Mouse (Mus musculus): Measurements from ENCODE around the gene Asic4. TPM values are rescaled to one million over a fixed set of nuclear protein-coding genes. Genes with fewer than 3 reads are reported as not detected.

Asic4 gene
- total and polyA plus RNA-seq, 3 experiments, result 0.18 to 0.19 TPM; not detected in 1

DNA sequence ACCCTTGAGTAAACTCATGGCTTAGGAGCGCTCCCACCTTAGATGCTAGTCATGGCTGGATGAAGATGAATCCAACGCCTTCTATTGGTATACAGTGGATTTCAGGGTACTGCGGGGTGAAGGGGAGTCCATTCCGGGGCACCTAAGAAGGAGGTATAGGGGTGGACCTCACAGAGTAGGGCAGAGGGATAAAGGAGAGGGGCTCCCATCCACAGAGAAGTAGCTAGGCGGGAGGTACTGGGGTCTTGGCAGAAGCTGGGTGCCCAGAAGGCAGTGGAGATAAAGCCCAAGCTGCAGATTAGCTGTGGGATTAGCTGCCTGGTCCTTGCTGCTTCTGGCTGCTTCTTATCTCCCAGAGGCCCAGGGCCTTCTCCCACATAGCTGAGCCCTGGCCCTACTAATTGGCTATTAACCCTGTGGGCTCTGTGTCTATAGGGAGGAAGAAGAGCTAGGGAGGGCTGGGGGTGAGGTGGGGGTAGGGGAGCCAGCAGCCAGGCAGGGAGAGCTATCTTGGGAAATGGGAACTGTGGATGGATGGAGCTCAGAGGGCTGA is 13.5 kb downstream of the Asic4 start:
- Histone ChIP-seq H3K4me3 (ENCODE audit: control insufficient read depth in 1 of 2, insufficient read depth in 1 of 2, low read depth in 2 of 2, low read length in 2 of 2) (no peak overlapping the region), H3K4me1 (ENCODE audit: control insufficient read depth in 1 of 2, insufficient read depth in 2 of 2, low read length in 2 of 2) (peaks cover 13 to 30% of the 10 kb centered on the region in 2 experiments), H3K9me3 (replicated peaks; ENCODE audit: insufficient read depth, low read length) (no peaks in the 10 kb centered on the region), H3K27me3 (ENCODE audit: control insufficient read depth in 1 of 2, insufficient read depth in 2 of 2, low read length in 2 of 2) (no peaks in the 10 kb centered on the region), H3K79me2 (ENCODE audit: control insufficient read depth, insufficient read depth, low read length, poor library complexity) (no peaks in the 10 kb centered on the region), H3K36me3 (ENCODE audit: control insufficient read depth in 1 of 2, insufficient read depth in 2 of 2, low read length in 2 of 2) (peaks cover 0 to 19% of the 10 kb centered on the region in 2 experiments; a peak in 2 of 4 replicates), H3K9ac (ENCODE audit: control insufficient read depth, low read depth, low read length, poor library complexity, severe bottlenecking) (no peak overlapping the region), H3K27ac (ENCODE audit: control insufficient read depth, low read depth, low read length) (peak overlapping the region; percentile 42)
- DNase-seq (ENCODE audit: low read depth, low spot score), result peak; percentile 63
- no peak for TF ChIP-seq UBTF (IDR thresholded peaks at IDR 0.05; ENCODE audit: borderline replicate concordance, insufficient read depth, low read depth, low read length)
- TF ChIP-seq POLR2A (IDR thresholded peaks at IDR 0.05; ENCODE audit: control insufficient read depth in 1 of 2, insufficient read depth in 1 of 2, low read depth in 1 of 2, low read length in 2 of 2, poor library complexity in 1 of 2), result no peak
- no peak for TF ChIP-seq MAX (IDR thresholded peaks at IDR 0.05; ENCODE audit: low read length)
- no peak for TF ChIP-seq ZMIZ1 (IDR thresholded peaks at IDR 0.05; ENCODE audit: low read depth, low read length)
- TF ChIP-seq NELFE (IDR thresholded peaks at IDR 0.05; ENCODE audit: low read depth, low read length), result no peak
- no peak for TF ChIP-seq TBP (IDR thresholded peaks at IDR 0.05; ENCODE audit: low read depth, low read length)
- TF ChIP-seq EP300 (IDR thresholded peaks at IDR 0.05; ENCODE audit: low read depth in 1 of 2, low read length in 2 of 2), result peak; percentile 88 to 90
- no peak for TF ChIP-seq CHD1 (IDR thresholded peaks at IDR 0.05; ENCODE audit: low read depth, low read length)
- TF ChIP-seq HCFC1 (IDR thresholded peaks at IDR 0.05; ENCODE audit: low read depth, low read length), result 0 out of 2 replicates have a peak, but pooled peaks have one; percentile 16
- no peak for TF ChIP-seq JUND (IDR thresholded peaks at IDR 0.05; ENCODE audit: low read depth, low read length)
- no peak for TF ChIP-seq USF1 (IDR thresholded peaks at IDR 0.05; ENCODE audit: low read depth, low read length)
- no peak for TF ChIP-seq E2F4 (IDR thresholded peaks at IDR 0.05; ENCODE audit: borderline replicate concordance, low read depth, low read length)
- TF ChIP-seq MYB (IDR thresholded peaks at IDR 0.05; ENCODE audit: low read depth, low read length), result no peak
- TF ChIP-seq POLR2AphosphoS2 (IDR thresholded peaks at IDR 0.05; ENCODE audit: low read length), result no peak
- TF ChIP-seq TAL1 (IDR thresholded peaks at IDR 0.05; ENCODE audit: low read length), result peak; percentile 82
- TF ChIP-seq ETS1 (IDR thresholded peaks at IDR 0.05; ENCODE audit: low read depth, low read length), result no peak; the same call in 1 of the 2 replicates
- no peak for TF ChIP-seq GABPA (IDR thresholded peaks at IDR 0.05; ENCODE audit: low read depth, low read length)
- no peak for TF ChIP-seq MAFK (IDR thresholded peaks at IDR 0.05; ENCODE audit: borderline replicate concordance, low read depth, low read length)
- no peak for TF ChIP-seq ZKSCAN1 (IDR thresholded peaks at IDR 0.05; ENCODE audit: low read depth, low read length)
- peak; percentile 94 for TF ChIP-seq GATA1 (IDR thresholded peaks at IDR 0.05; ENCODE audit: low read depth, low read length)
- TF ChIP-seq MEF2A (IDR thresholded peaks at IDR 0.05; ENCODE audit: extremely low read depth, insufficient replicate concordance, low read depth, low read length, poor library complexity, severe bottlenecking), result no peak
- TF ChIP-seq TCF12 (IDR thresholded peaks at IDR 0.05; ENCODE audit: low read depth, low read length), result peak; percentile 92
- TF ChIP-seq RCOR1 (IDR thresholded peaks at IDR 0.05; ENCODE audit: low read depth, low read length), result peak; percentile 71; the same call in 1 of the 2 replicates
- no peak for TF ChIP-seq CTCF (IDR thresholded peaks at IDR 0.05 in 2 of 3, conservative IDR thresholded peaks at IDR 0.05 in 1 of 3; ENCODE audit: control insufficient read depth in 1 of 3, insufficient read depth in 1 of 3, low read depth in 2 of 3, low read length in 3 of 3, poor library complexity in 1 of 3, severe bottlenecking in 1 of 3)
- no peak for TF ChIP-seq POLR2AphosphoS5 (IDR thresholded peaks at IDR 0.05; ENCODE audit: borderline replicate concordance, low read depth, low read length)
- TF ChIP-seq CHD2 (IDR thresholded peaks at IDR 0.05; ENCODE audit: low read length), result no peak
- no peak for TF ChIP-seq MXI1 (IDR thresholded peaks at IDR 0.05; ENCODE audit: low read depth, low read length)
- TF ChIP-seq ELF1 (IDR thresholded peaks at IDR 0.05; ENCODE audit: low read depth, low read length), result no peak
- no peak for TF ChIP-seq SMC3 (IDR thresholded peaks at IDR 0.05; ENCODE audit: low read depth, low read length)
- TF ChIP-seq USF2 (IDR thresholded peaks at IDR 0.05; ENCODE audit: borderline replicate concordance in 1 of 2, insufficient read depth in 1 of 2, low read depth in 1 of 2, low read length in 2 of 2), result no peak
- peak; percentile 53; the same call in 1 of the 2 replicates for TF ChIP-seq MAZ (IDR thresholded peaks at IDR 0.05; ENCODE audit: low read depth, low read length)
- TF ChIP-seq SIN3A (IDR thresholded peaks at IDR 0.05; ENCODE audit: low read length), result no peak

Measured in MEL (cell line).